Mouse (Mus musculus): ENCODE measurements around the gene Pdia3.
A peak's percentile ranks its signal among the peaks of the same experiment; 100 is the strongest.
"Not testable (repeated sequence)": the region's sequence is repeated elsewhere in the genome, so short reads cannot be mapped to it uniquely, and the experiment has no call there.

Pdia3 gene

GRCm38 (mm10) chr2:121413387-121414042, at the start of gene Pdia3, which contains the start of gene Catsper2:
Gene Pdia3, plus strand, starts transcription at chr2:121413775.
Gene Catsper2, minus strand, starts transcription at chr2:121413792.
- peak; percentile 88 for DNase-seq (ENCODE audit: low read depth, low spot score)

DNA sequence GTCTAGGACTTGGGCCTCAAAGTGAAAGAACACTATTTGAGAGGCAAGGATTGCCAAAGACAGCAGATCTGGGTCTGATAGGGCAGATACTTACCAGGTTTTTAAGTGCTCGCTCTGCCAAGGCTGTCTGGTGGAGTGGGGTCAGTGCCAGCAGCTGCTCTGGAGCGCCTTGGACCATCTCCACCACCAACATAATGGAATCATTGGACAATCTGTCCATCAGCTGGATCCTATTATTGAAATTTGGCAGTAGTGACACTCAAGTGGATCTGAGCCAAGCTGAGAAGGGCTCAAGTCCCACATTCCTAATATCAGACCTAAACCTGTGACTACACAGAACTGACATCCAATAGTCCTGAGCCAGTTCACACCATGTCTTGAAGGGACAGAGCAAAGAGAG, 44.7 kb upstream of the Pdia3 start:
- no peak for DNase-seq (ENCODE audit: low read depth, low spot score)

- no peak for DNase-seq (ENCODE audit: low read depth, low spot score)
These were observed 42.7 kb upstream of the Pdia3 start for GRCm38 (mm10) chr2:121370921-121371320.

DNA sequence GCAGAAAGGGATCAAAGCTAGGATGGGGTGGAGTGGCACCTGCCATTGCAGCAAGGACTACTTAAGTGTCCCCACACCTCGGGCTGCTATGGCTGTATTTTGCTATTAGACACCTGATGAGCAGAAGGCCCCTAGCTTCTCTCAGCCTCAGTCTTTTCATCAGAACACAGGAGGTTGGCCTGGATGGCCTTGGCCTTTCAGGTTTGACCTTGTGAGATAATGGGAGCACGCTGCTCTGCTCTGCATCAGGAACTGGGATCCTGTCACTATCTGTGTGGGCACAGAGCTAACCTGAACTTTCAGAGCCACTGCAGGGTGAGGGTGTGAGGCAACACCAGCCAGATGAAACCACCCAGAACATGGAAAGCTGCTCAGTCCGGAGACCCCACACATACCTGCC, 41.3 kb upstream of the Pdia3 start:
- DNase-seq (ENCODE audit: low read depth, low spot score), result no peak

GRCm38 (mm10) chr2:121374766-121375165, 38.8 kb upstream of the Pdia3 start:
- no peak for DNase-seq (ENCODE audit: low read depth, low spot score)

DNA sequence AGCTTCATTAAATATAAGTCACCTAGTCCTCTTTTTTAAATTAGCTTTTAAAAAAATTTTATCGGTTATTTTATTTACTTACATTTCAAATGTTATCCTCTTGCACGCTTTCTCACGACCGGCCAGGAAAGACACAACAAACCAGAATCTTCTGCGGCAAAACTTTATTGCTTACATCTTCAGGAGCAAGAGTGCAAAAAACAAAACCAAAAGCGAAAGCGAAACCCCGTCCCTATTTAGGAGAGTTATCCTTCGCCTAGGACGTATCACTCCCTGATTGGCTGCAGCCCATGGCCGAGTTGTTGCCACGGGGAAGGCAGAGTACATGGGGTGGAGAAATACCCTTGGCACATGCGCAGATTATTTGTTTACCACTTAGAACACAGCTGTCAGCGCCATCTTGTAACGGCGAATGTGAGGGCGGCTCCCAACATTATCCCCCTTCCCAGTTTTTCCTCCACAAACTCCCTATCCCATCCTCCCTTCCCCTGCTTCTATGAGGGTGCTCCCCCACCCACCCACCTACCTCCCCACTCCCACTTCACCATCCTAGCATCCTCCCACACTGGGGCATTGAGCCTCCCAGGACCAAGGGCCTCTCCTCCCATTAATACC, 26.5 kb upstream of the Pdia3 start, which contains the start of gene Strc:
Strc (minus strand) TSS at position 208 of the 615 bp plus-strand sequence.
- not testable (repeated sequence) for DNase-seq (ENCODE audit: low read depth, low spot score)

GRCm38 (mm10) chr2:121396624-121397023, 17.0 kb upstream of the Pdia3 start:
- peak; percentile 85 for DNase-seq (ENCODE audit: low read depth, low spot score)

GRCm38 (mm10) chr2:121403296-121403695, 10.3 kb upstream of the Pdia3 start:
- DNase-seq (ENCODE audit: low read depth, low spot score), result no peak

GRCm38 (mm10) chr2:121408160-121408559, 5.4 kb upstream of the Pdia3 start:
- no peak for DNase-seq (ENCODE audit: low read depth, low spot score)

- no peak for DNase-seq (ENCODE audit: low read depth, low spot score)
These were observed 660 bp upstream of the Pdia3 start for GRCm38 (mm10) chr2:121412843-121413386.

DNA sequence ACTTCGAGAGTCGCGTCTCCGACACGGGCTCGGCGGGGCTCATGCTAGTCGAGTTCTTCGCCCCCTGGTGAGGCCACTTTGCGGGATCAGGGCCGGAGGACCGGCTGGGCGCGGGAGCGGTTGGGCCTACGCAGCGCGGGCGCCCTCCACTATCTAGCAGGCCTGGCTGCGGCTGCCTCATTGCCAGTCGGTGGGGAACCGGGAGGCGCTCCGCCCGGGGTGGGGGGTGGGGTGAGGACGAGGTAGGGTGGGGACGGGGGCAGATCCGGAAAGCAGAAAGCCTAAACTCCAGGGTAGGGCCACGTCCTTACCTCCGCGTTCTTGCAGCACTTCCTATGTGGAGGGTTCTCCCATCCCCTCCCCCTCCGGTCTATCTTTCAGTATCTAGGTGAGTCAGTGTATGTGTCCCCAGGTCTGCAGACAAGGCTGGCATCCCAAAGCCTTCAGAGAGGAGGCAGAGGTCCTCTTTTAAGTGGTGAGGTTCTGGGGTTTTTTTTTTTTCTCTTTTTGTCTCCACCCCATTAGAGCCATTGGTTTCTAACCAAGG, 637 bp downstream of the Pdia3 start:
- no peak for DNase-seq (ENCODE audit: low read depth, low spot score)

- no peak for DNase-seq (ENCODE audit: low read depth, low spot score)
These were observed 1.5 kb downstream of the Pdia3 start for GRCm38 (mm10) chr2:121415103-121415502.

GRCm38 (mm10) chr2:121415591-121415990, 2.0 kb downstream of the Pdia3 start:
- no peak for DNase-seq (ENCODE audit: low read depth, low spot score)

GRCm38 (mm10) chr2:121416356-121416755, 2.8 kb downstream of the Pdia3 start:
- DNase-seq (ENCODE audit: low read depth, low spot score), result no peak

- no peak for DNase-seq (ENCODE audit: low read depth, low spot score)
These were observed 4.9 kb downstream of the Pdia3 start for GRCm38 (mm10) chr2:121418476-121418875.

DNA sequence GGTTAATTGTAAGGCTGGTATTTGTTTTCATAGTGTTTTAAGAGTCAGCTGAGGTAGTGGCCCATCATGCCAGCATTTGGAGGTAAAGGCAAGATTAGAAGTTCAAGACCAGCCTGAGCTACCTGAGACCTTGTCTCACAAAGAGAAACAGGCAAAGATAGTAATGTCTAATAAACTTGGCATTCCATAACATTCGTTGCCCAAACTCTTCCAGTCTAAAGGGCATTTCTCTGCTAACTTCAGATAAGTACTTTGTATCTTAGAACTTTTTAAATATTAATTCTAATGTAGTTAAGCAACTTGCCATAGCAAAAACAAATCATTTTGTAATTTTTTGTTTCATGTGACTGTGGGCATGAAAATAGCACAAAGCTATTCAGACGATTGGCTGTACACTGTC, 9.6 kb downstream of the Pdia3 start:
- no peak for DNase-seq (ENCODE audit: low read depth, low spot score)

DNA sequence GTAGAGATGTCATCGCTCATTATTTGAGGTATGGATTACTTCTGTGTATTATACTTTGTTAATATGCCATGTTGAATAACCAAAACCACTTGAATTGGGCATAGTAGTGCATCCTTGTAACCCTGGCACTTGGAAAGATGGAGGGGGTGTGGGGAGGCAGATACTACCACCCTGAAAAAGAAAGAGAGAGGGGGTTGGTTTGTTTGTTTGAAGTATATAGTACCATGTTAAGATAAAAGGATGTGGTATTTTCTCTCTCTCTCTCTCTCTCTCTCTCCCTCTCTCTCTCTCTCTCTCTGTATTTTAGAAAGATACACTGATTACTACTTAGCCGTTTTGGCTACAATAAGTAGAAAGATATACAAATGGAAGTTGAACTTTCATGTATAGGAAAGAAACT, 12.3 kb downstream of the Pdia3 start:
- no peak for DNase-seq (ENCODE audit: low read depth, low spot score)

GRCm38 (mm10) chr2:121434854-121435253, 21.3 kb downstream of the Pdia3 start:
- no peak for DNase-seq (ENCODE audit: low read depth, low spot score)

DNA sequence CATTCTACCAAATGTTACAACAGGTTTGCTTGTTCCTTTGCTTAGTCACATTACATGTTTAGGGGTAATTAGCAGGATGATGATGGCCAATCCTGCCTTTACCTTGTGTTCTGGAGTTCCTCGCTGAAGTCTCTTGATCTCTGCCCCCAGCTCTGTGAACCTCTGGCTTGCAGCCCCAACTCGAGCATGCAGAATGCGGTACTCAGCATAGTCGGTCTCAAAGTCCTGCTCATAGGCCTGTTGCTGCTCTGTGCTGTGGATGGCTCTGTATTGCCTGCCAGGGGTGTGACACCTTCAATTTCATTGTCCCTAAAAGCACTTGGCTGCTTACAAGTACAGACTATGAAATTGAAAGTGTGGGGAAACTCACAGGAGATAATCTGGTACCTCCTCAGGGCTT, 26.2 kb downstream of the Pdia3 start:
- DNase-seq (ENCODE audit: low read depth, low spot score), result no peak

DNA sequence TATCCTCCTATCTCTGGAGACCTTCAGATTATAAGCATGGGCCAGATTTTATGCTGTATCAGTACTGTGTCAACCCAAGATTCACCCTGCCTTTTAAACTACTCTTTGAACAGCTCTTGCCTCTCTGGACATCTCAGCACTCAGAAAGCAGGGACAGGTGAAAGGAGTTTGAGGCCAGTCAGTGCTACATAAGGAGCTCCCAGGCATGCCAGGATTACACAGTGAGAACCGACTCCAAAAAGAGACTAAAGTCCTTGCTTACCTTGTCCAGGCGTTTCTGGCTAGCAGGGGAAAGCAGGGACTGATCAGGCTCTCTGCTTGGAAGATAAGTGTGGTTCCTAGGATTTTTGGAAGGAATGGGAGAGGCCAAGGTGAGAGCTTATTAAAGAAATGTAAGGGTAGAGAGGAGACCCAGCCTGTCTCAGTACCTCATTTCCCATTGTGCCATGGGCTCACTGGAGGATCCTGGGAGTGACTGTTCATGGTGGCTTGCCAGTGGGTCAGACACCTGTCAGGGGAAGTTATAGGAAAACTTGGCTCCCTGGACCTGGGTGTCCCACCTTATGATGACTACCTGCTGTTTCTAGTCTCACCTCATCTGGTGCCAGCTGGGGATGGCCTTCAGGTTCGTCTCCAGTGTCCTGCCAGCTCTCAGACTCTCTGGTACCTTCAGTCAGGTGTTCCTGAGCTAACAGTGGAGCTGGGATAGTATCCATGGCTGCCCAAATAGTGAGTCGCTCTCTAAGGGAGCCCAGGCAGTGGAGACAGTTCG, 27.4 kb downstream of the Pdia3 start:
- no peak for DNase-seq (ENCODE audit: low read depth, low spot score)

- DNase-seq (ENCODE audit: low read depth, low spot score), result no peak
These were observed 28.2 kb downstream of the Pdia3 start for GRCm38 (mm10) chr2:121441800-121442199.

Data from telencephalon, adult 2 months (tissue).